Mouse (Mus musculus): ENCODE data around the gene Ruvbl2.

Gene Ruvbl2

GRCm38 (mm10) chr7:45426556-45426955, 11.3 kb downstream of the Ruvbl2 start:
- no peak for DNase-seq (ENCODE audit: low spot score)

- DNase-seq (ENCODE audit: low spot score), result no peak
These were observed 16.7 kb downstream of the Ruvbl2 start for GRCm38 (mm10) chr7:45421194-45421593.

GRCm38 (mm10) chr7:45420615-45420919, 17.3 kb downstream of the Ruvbl2 start, which contains the start of gene Lhb:
TSS of gene Lhb (plus strand) at chr7:45420820.
- no peak for DNase-seq (ENCODE audit: low spot score)

- no peak for DNase-seq (ENCODE audit: low spot score)
These were observed 17.9 kb downstream of the Ruvbl2 start for GRCm38 (mm10) chr7:45419859-45420614.

GRCm38 (mm10) chr7:45417962-45418492, 19.9 kb downstream of the Ruvbl2 start:
- DNase-seq (ENCODE audit: low spot score), result no peak

- no peak for DNase-seq (ENCODE audit: low spot score)
These were observed 22.3 kb downstream of the Ruvbl2 start for GRCm38 (mm10) chr7:45415636-45416035.

- DNase-seq (ENCODE audit: low spot score), result no peak
These were observed 23.1 kb downstream of the Ruvbl2 start for GRCm38 (mm10) chr7:45414740-45415224.

GRCm38 (mm10) chr7:45413864-45414739, 23.8 kb downstream of the Ruvbl2 start:
- no peak for DNase-seq (ENCODE audit: low spot score)

GRCm38 (mm10) chr7:45413113-45413863, 24.6 kb downstream of the Ruvbl2 start, which contains the start of gene Ntf5:
TSS of gene Ntf5 (plus strand) at chr7:45413695.
- DNase-seq (ENCODE audit: low spot score), result peak; percentile 70

- no peak for DNase-seq (ENCODE audit: low spot score)
These were observed 25.5 kb downstream of the Ruvbl2 start for GRCm38 (mm10) chr7:45412421-45412820.

- DNase-seq (ENCODE audit: low spot score), result no peak
These were observed 28.3 kb downstream of the Ruvbl2 start for GRCm38 (mm10) chr7:45409497-45410163.

GRCm38 (mm10) chr7:45408949-45409348, 28.9 kb downstream of the Ruvbl2 start:
- no peak for DNase-seq (ENCODE audit: low spot score)

- no peak for DNase-seq (ENCODE audit: low spot score)
These were observed 29.5 kb downstream of the Ruvbl2 start for GRCm38 (mm10) chr7:45408351-45408750.

- no peak for DNase-seq (ENCODE audit: low spot score)
These were observed 30.1 kb downstream of the Ruvbl2 start for GRCm38 (mm10) chr7:45407836-45408235.

- no peak for DNase-seq (ENCODE audit: low spot score)
These were observed 31.4 kb downstream of the Ruvbl2 start for GRCm38 (mm10) chr7:45406157-45407156.

GRCm38 (mm10) chr7:45405091-45406075, 32.5 kb downstream of the Ruvbl2 start, which contains the start of gene Kcna7:
TSS of gene Kcna7 (plus strand) at chr7:45405653.
- DNase-seq (ENCODE audit: low spot score), result peak; percentile 49

GRCm38 (mm10) chr7:45403532-45404261, 34.2 kb downstream of the Ruvbl2 start:
- peak; percentile 65 for DNase-seq (ENCODE audit: low spot score)

- DNase-seq (ENCODE audit: low spot score), result no peak
These were observed 36.3 kb downstream of the Ruvbl2 start for GRCm38 (mm10) chr7:45401521-45402085.

All from MN1 (cell line).